Mouse (Mus musculus): ENCODE results near the gene Mettl24.
"Not testable (repeated sequence)": the region's sequence is repeated elsewhere in the genome, so short reads cannot be mapped to it uniquely, and the experiment has no call there.

The Mettl24 gene

GRCm38 (mm10) chr10:40733291-40733690 is 50.2 kb downstream of the Mettl24 start:
- in situ Hi-C loops (cut with MboI; ENCODE audit: unreplicated experiment in 2 of 2), result no loop called here

- in situ Hi-C loops (cut with MboI; ENCODE audit: unreplicated experiment in 2 of 2), result no loop called here
These were observed 53.1 kb downstream of the Mettl24 start for GRCm38 (mm10) chr10:40736172-40736571.

GRCm38 (mm10) chr10:40737274-40738112 is 54.4 kb downstream of the Mettl24 start:
- in situ Hi-C loops (cut with MboI; ENCODE audit: unreplicated experiment in 2 of 2), result no loop called here

- in situ Hi-C loops (cut with MboI; ENCODE audit: unreplicated experiment in 2 of 2), result no loop called here
These were observed 57.6 kb downstream of the Mettl24 start for GRCm38 (mm10) chr10:40740696-40741095.

- in situ Hi-C loops (cut with MboI; ENCODE audit: unreplicated experiment in 2 of 2), result no loop called here
These were observed 67.4 kb downstream of the Mettl24 start for GRCm38 (mm10) chr10:40750293-40751047.

GRCm38 (mm10) chr10:40751157-40751556 is 68.1 kb downstream of the Mettl24 start:
- in situ Hi-C loops (cut with MboI; ENCODE audit: unreplicated experiment in 2 of 2), result no loop called here

- in situ Hi-C loops (cut with MboI; ENCODE audit: unreplicated experiment in 2 of 2), result no loop called here
These were observed 70.0 kb downstream of the Mettl24 start for GRCm38 (mm10) chr10:40753036-40753435.

- in situ Hi-C loops (cut with MboI; ENCODE audit: unreplicated experiment in 2 of 2), result no loop called here
These were observed 75.3 kb downstream of the Mettl24 start for GRCm38 (mm10) chr10:40758171-40759010.

GRCm38 (mm10) chr10:40759391-40760194 is 76.5 kb downstream of the Mettl24 start:
- in situ Hi-C loops (cut with MboI; ENCODE audit: unreplicated experiment in 2 of 2), result not testable (repeated sequence)

- in situ Hi-C loops (cut with MboI; ENCODE audit: unreplicated experiment in 2 of 2), result no loop called here
These were observed 77.3 kb downstream of the Mettl24 start for GRCm38 (mm10) chr10:40760195-40761009.

GRCm38 (mm10) chr10:40761010-40761752 is 78.1 kb downstream of the Mettl24 start:
- in situ Hi-C loops (cut with MboI; ENCODE audit: unreplicated experiment in 2 of 2), result no loop called here

GRCm38 (mm10) chr10:40762624-40763023 is 79.5 kb downstream of the Mettl24 start:
- in situ Hi-C loops (cut with MboI; ENCODE audit: unreplicated experiment in 2 of 2), result no loop called here

GRCm38 (mm10) chr10:40763084-40763720 is 80.1 kb downstream of the Mettl24 start:
- in situ Hi-C loops (cut with MboI; ENCODE audit: unreplicated experiment in 2 of 2), result no loop called here

- in situ Hi-C loops (cut with MboI; ENCODE audit: unreplicated experiment in 2 of 2), result no loop called here
These were observed 89.2 kb downstream of the Mettl24 start for GRCm38 (mm10) chr10:40772266-40772665.

- in situ Hi-C loops (cut with MboI; ENCODE audit: unreplicated experiment in 2 of 2), result no loop called here
These were observed 92.1 kb downstream of the Mettl24 start for GRCm38 (mm10) chr10:40775151-40775550.

- in situ Hi-C loops (cut with MboI; ENCODE audit: unreplicated experiment in 2 of 2), result no loop called here
These were observed 92.6 kb downstream of the Mettl24 start for GRCm38 (mm10) chr10:40775655-40776054.

- in situ Hi-C loops (cut with MboI; ENCODE audit: unreplicated experiment in 2 of 2), result no loop called here
These were observed 94.1 kb downstream of the Mettl24 start for GRCm38 (mm10) chr10:40777171-40777570.

- in situ Hi-C loops (cut with MboI; ENCODE audit: unreplicated experiment in 2 of 2), result no loop called here
These were observed 95.4 kb downstream of the Mettl24 start for GRCm38 (mm10) chr10:40778472-40778871.
